Mouse (Mus musculus): ENCODE measurements at regions not wholly inside any gene's neighbourhood (a gene's known extent, or its start where the extent isn't known, plus 50 kb on each side); places are given as distances from the start of the nearest gene placed in this dataset.

DNA sequence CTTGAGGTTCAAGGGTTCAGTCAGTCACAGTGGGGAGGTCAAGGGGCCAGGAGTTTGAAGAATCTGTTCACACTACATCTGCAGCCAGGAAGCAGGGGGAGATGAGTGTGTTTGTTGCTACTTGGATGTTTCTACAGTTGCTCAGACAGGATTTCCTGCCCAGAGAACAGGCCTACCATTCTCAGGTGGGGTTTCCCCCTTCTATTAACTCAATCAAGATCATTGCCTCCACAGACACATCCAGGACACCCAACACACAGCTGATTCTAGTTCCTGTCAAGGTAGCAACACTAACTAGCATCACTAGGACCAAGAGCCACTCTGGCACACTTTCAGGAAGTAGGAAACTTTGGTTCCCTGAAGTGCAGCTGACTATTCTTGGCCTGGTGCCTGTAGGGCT, 127.9 kb upstream of the Smim23 start:
- no peak for TF ChIP-seq CTCF (IDR thresholded peaks at IDR 0.05 in 2 of 3, conservative IDR thresholded peaks at IDR 0.05 in 1 of 3; ENCODE audit: control insufficient read depth in 1 of 3, insufficient read depth in 1 of 3, low read depth in 2 of 3, low read length in 3 of 3, poor library complexity in 1 of 3, severe bottlenecking in 1 of 3)
- no peak for TF ChIP-seq USF2 (IDR thresholded peaks at IDR 0.05; ENCODE audit: borderline replicate concordance in 1 of 2, insufficient read depth in 1 of 2, low read depth in 1 of 2, low read length in 2 of 2)
- TF ChIP-seq HCFC1 (IDR thresholded peaks at IDR 0.05; ENCODE audit: low read depth, low read length) = no peak
- TF ChIP-seq EP300 (IDR thresholded peaks at IDR 0.05; ENCODE audit: low read depth in 1 of 2, low read length in 2 of 2) = no peak
- TF ChIP-seq ETS1 (IDR thresholded peaks at IDR 0.05; ENCODE audit: low read depth, low read length) = no peak
- TF ChIP-seq POLR2A (IDR thresholded peaks at IDR 0.05; ENCODE audit: control insufficient read depth in 1 of 2, insufficient read depth in 1 of 2, low read depth in 1 of 2, low read length in 2 of 2, poor library complexity in 1 of 2) = no peak
- TF ChIP-seq SMC3 (IDR thresholded peaks at IDR 0.05; ENCODE audit: low read depth, low read length) = no peak
- no peak for TF ChIP-seq ZC3H11A (IDR thresholded peaks at IDR 0.05; ENCODE audit: low read depth, low read length)
- no peak for TF ChIP-seq NRF1 (IDR thresholded peaks at IDR 0.05; ENCODE audit: insufficient read depth, low read depth, low read length, poor library complexity, severe bottlenecking)
- no peak for TF ChIP-seq KAT2A (conservative IDR thresholded peaks at IDR 0.05; ENCODE audit: low read depth, low read length)
- TF ChIP-seq ZNF384 (IDR thresholded peaks at IDR 0.05; ENCODE audit: low read depth, low read length) = no peak
- TF ChIP-seq MAX (IDR thresholded peaks at IDR 0.05; ENCODE audit: low read length) = no peak
